Mouse (Mus musculus): ENCODE data around the gene Dhdh. TPM values are rescaled to one million over a fixed set of nuclear protein-coding genes. Genes with fewer than 3 reads are reported as not detected.
"Not testable (repeated sequence)": the region's sequence is repeated elsewhere in the genome, so short reads cannot be mapped to it uniquely, and the experiment has no call there.

Dhdh gene
- polyA plus RNA-seq, 1 experiment from 2014 or later: 3.0 TPM

DNA sequence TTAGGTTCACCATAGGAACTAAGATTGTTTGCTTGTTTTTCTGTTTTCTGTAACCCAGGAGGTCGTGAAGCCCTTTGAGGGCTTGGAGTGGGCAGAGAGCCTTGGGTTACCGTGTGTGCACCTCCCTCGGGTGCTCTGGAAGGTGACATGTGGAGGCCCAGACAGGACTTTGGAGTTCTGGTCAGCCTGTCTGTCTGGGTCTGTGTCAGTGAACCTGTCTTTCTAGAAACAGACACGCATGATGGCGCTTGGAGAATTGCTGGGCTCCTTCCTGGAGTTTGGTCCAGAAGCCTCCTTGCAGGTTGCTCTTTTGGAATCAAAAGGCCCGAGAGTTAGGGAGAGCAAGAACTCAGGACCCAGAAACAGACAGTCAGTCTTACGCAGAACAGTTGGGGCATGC lies 28.2 kb downstream of the Dhdh start:
- peaks cover 23% of the 10 kb centered on the region for H3K36me3 ChIP-seq (ENCODE audit: control insufficient read depth, insufficient read depth)
- H3K9ac ChIP-seq (replicated peaks; ENCODE audit: low read depth, low read length): peak overlapping the region; percentile 62
- no peaks in the 10 kb centered on the region for H3K27me3 ChIP-seq (replicated peaks; ENCODE audit: control insufficient read depth, insufficient read depth, low read length)
- peak overlapping the region; percentile 53 for H3K4me3 ChIP-seq (replicated peaks; ENCODE audit: low read length)
- H3K4me2 ChIP-seq (ENCODE audit: low read length): peak overlapping the region; percentile 56
- H3K27ac ChIP-seq (ENCODE audit: low read length): peak overlapping the region; percentile 85
- no peak for ATAC-seq
- no peaks in the 10 kb centered on the region for H3K9me3 ChIP-seq (ENCODE audit: control insufficient read depth, low read length)
- H3K4me1 ChIP-seq (replicated peaks; ENCODE audit: control insufficient read depth, insufficient read depth, low read length): peaks cover 34% of the 10 kb centered on the region
- WGBS: 74% methylated on average over 7 of the region's 7 CpGs

DNA sequence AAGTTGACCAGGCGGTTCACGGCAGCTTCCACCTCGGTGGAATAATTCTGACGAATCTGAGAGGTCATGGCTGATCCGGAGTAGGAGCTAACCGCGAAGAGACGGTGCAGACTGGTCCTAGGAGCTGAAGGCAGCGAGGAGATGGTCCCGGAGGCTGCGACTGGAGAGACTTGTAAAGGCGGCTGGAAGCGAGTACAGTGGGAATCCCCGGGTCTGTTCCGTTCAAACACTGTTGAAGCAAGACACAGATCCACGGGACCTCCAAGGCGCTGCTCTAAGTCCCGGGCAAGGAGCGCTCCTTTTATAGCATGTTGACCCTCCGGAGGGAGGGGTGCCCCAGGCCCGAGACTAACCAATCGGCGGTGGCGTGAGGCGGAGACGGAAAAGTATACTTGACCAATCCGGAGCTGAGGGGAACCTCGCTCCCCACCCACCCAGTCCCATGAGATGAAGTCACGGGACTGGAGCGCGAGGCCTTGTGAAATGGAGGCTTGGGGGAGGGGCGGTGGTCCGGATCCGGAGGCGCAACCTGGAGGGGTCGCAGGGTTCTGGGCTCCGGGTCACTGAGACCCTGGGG lies 29.0 kb downstream of the Dhdh start, which contains the start of gene Ftl1:
Gene Ftl1, minus strand, starts transcription at position 321 of the 577 bp plus-strand sequence.
- H3K27me3 ChIP-seq (replicated peaks; ENCODE audit: control insufficient read depth, insufficient read depth, low read length); H3K9me3 ChIP-seq (ENCODE audit: control insufficient read depth, low read length): not testable (repeated sequence)
- Histone ChIP-seq H3K36me3 (ENCODE audit: control insufficient read depth, insufficient read depth) (peaks cover 23% of the 10 kb centered on the region), H3K9ac (replicated peaks; ENCODE audit: low read depth, low read length) (peak within 1 kb of the TSS; percentile 88), H3K4me1 (replicated peaks; ENCODE audit: control insufficient read depth, insufficient read depth, low read length) (peaks cover 30% of the 10 kb centered on the region), H3K27ac (ENCODE audit: low read length) (peak within 1 kb of the TSS; percentile 97), H3K4me2 (ENCODE audit: low read length) (peak within 1 kb of the TSS; percentile 98), H3K4me3 (replicated peaks; ENCODE audit: low read length) (peak within 1 kb of the TSS; percentile 53)
- 0% methylated on average over 24 of the region's 37 CpGs for WGBS
- peak; percentile 96 for ATAC-seq

DNA sequence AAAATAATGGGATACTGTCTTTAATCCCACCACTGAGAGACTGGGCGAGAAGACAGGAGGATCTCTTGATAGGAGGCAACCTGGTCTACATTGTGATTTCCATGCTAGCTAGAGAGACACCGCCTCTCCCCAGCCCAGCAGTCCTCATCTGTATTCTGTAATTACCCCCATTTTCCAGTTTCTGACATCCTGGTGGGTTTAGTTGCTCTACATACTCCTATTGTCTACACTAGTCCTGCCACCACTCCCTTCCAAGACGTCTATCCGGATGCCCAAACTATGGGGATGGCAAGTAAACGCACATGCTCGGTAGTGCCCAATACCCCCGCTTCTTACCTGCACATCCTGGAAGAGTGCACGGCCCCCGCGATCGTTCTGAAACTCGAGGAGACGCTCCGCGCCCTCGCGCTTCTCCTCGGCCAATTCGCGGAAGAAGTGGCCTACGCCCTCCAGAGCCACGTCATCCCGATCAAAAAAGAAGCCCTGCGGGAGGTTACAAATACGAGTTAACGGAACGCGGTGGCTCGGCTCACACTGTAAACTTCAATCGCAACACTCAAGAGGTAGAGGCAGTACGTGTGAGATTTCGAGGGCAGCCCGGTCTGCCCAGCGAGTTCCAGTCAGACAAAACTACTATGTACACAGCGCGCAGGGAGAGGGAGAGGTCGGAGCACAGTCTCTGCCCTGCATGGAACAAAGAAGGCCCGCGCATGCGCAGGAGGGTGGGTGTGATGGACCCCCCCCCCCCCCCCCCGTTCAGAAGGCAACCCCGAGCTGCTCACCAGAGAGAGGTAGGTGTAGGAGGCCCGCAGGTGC lies 29.6 kb downstream of the Dhdh start:
- ATAC-seq: peak; percentile 78
- Histone ChIP-seq H3K36me3 (ENCODE audit: control insufficient read depth, insufficient read depth) (peaks cover 21% of the 10 kb centered on the region), H3K27ac (ENCODE audit: low read length) (peak overlapping the region; percentile 97), H3K4me1 (replicated peaks; ENCODE audit: control insufficient read depth, insufficient read depth, low read length) (peaks cover 30% of the 10 kb centered on the region), H3K27me3 (replicated peaks; ENCODE audit: control insufficient read depth, insufficient read depth, low read length) (no peaks in the 10 kb centered on the region), H3K4me2 (ENCODE audit: low read length) (peak overlapping the region; percentile 98), H3K9me3 (ENCODE audit: control insufficient read depth, low read length) (no peaks in the 10 kb centered on the region), H3K9ac (replicated peaks; ENCODE audit: low read depth, low read length) (peak overlapping the region; percentile 88), H3K4me3 (replicated peaks; ENCODE audit: low read length) (peak overlapping the region; percentile 53)
- under 1% methylated on average over 41 of the region's 43 CpGs for WGBS

DNA sequence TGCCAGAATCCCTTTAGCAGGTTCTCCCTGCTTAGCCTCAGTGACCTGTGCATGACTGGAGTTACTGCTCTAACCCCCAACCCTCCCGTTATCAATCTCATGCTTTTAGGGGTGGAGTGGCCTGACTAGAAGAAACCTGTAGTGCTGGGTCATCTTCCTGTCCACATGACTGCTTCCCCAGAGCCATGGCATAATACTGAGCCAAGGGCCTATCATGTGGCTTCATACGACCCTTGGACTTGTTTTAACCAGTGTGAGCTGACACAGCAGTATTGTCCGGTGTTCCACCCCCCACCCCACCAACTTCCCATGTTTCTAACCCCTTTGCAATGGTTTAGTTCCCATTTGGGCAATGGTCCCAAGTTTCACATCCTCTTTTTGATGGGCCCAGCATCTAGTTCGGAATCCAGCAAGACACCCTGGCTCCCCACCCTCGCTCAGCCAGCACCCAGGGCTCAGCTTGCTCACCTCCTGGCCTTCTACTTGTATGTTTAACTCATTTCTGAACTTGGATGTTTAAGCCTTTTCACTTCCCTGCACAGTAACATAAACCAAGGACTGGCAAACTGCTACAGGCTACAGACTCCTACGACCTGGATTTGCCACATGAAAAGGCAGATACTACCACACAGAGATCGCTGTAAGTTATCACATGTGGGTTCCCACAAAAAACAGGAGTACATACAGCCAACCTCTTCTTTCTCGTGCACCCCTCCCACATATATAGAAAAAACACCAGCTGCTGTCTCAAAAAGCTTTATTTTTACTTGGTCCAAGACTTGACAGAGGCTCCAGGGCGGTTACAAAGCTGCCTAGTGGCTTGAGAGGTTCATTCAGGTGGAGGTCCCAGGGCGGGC lies 31.2 kb downstream of the Dhdh start:
- ATAC-seq: no peak
- Histone ChIP-seq H3K36me3 (ENCODE audit: control insufficient read depth, insufficient read depth) (peaks cover 14% of the 10 kb centered on the region), H3K9ac (replicated peaks; ENCODE audit: low read depth, low read length) (peak overlapping the region; percentile 88)

DNA sequence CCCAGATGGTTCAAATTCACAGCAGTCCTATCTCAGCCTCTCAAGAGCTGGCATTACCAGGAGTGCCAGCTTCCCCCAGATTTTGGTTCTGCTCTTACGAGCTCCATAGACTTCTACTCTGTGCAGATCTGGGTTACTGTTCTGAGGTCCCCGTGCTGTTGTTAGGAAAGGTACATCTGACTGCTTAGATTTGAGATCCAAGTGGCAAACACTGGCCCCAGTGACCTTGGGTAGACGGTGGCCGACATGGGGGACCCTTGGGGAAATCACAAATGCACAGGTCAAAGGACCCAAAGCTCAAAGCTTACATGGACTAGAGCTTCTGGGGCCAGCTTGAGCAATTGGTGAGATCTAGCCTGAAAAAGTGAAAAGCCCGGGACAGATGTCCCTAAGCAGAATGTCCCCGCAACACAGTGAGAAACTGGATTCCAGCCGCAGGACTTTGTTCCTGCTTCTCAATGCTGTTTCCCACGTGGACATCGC lies 31.8 kb downstream of the Dhdh start:
- 56% methylated on average over 9 of the region's 9 CpGs for WGBS
- H3K9me3 ChIP-seq (ENCODE audit: control insufficient read depth, low read length): no peaks in the 10 kb centered on the region
- ATAC-seq: no peak
- H3K4me1 ChIP-seq (replicated peaks; ENCODE audit: control insufficient read depth, insufficient read depth, low read length): peaks cover 30% of the 10 kb centered on the region
- no peaks in the 10 kb centered on the region for H3K27me3 ChIP-seq (replicated peaks; ENCODE audit: control insufficient read depth, insufficient read depth, low read length)
- H3K36me3 ChIP-seq (ENCODE audit: control insufficient read depth, insufficient read depth): peaks cover 14% of the 10 kb centered on the region
- H3K27ac ChIP-seq (ENCODE audit: low read length): no peak overlapping the region
- H3K4me2 ChIP-seq (ENCODE audit: low read length): peak overlapping the region; percentile 98
- H3K9ac ChIP-seq (replicated peaks; ENCODE audit: low read depth, low read length): peak overlapping the region; percentile 7; the same call in 1 of the 2 replicates
- no peak overlapping the region; the same call in none of the 2 replicates for H3K4me3 ChIP-seq (replicated peaks; ENCODE audit: low read length)

More for the DNA sequence above, 31.2 kb downstream of the Dhdh start:
- H3K4me1 ChIP-seq (replicated peaks; ENCODE audit: control insufficient read depth, insufficient read depth, low read length): peaks cover 30% of the 10 kb centered on the region
- no peaks in the 10 kb centered on the region for H3K9me3 ChIP-seq (ENCODE audit: control insufficient read depth, low read length)
- 66% methylated on average over 9 of the region's 10 CpGs for WGBS
- H3K4me2 ChIP-seq (ENCODE audit: low read length): peak overlapping the region; percentile 98
- H3K4me3 ChIP-seq (replicated peaks; ENCODE audit: low read length): peak overlapping the region; percentile 53
- H3K27ac ChIP-seq (ENCODE audit: low read length): 0 out of 2 replicates have a peak overlapping the region, but pooled peaks have one; percentile 12
- H3K27me3 ChIP-seq (replicated peaks; ENCODE audit: control insufficient read depth, insufficient read depth, low read length): no peaks in the 10 kb centered on the region

DNA sequence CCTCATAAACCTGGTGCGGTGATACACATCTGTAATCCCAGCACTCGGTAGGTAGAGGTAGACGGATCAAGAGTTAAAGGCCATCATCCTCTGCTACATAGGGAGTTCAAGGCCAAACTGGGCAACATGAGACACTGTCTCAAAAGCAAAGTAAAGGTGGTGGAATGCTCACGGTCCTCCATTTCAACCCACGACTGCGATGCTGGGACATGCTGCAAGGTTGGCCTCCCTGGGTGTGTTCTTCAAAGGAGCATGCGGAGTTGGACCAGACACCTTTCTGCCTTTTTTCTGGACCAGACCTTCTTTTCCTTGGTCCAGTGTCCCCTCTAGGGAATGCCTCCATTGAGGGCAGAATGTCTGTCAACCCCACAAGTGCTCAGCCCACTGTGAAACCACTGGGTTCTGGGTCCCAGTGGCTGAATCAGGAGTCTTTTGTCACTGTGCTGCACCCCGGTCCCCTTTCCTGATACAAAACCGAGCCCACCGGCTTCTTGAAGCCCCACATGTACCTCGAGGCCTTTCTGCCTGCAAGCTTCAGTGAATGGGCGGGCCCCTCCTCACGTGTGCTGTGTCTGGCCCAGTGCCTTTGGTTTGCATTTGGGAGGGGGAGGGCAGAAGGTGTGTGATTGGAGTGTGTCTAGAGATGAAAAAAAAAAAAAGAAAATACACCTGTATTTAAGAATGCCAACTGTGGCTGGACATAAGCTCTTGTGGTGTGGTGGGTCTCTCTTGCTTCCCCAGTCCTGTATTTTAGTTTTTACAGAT lies 32.5 kb downstream of the Dhdh start:
- peaks cover 29% of the 10 kb centered on the region for H3K4me1 ChIP-seq (replicated peaks; ENCODE audit: control insufficient read depth, insufficient read depth, low read length)
- H3K9ac ChIP-seq (replicated peaks; ENCODE audit: low read depth, low read length): no peak overlapping the region
- H3K36me3 ChIP-seq (ENCODE audit: control insufficient read depth, insufficient read depth): peaks cover 14% of the 10 kb centered on the region
- ATAC-seq: no peak
- 73% methylated on average over 13 of the region's 13 CpGs for WGBS
- H3K9me3 ChIP-seq (ENCODE audit: control insufficient read depth, low read length): no peaks in the 10 kb centered on the region
- no peaks in the 10 kb centered on the region for H3K27me3 ChIP-seq (replicated peaks; ENCODE audit: control insufficient read depth, insufficient read depth, low read length)
- no peak overlapping the region for H3K4me3 ChIP-seq (replicated peaks; ENCODE audit: low read length)
- H3K27ac ChIP-seq (ENCODE audit: low read length): no peak overlapping the region
- no peak overlapping the region for H3K4me2 ChIP-seq (ENCODE audit: low read length)

DNA sequence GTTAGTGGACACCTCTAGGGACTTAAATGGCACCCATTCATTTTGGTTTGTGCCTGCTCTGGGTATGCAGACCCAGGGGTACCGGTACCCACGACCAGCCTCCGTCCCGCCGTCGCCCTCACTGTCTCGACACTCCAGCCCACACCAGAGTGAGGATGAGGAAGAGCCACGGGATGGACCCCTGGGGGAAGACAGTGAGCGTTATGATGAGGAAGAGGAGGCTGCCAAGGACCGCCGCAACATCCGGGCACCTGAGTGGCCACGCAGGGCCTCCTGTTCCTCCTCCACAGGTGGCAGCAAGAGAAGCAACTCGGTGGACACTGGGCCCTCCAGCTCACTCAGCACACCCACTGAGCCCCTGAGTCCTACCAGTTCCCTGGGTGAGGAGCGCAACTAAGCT lies 33.6 kb downstream of the Dhdh start:
- Histone ChIP-seq H3K27ac (ENCODE audit: low read length) (no peak overlapping the region), H3K27me3 (replicated peaks; ENCODE audit: control insufficient read depth, insufficient read depth, low read length) (no peaks in the 10 kb centered on the region), H3K4me3 (replicated peaks; ENCODE audit: low read length) (no peak overlapping the region), H3K4me1 (replicated peaks; ENCODE audit: control insufficient read depth, insufficient read depth, low read length) (peaks cover 18% of the 10 kb centered on the region), H3K9ac (replicated peaks; ENCODE audit: low read depth, low read length) (no peak overlapping the region), H3K36me3 (ENCODE audit: control insufficient read depth, insufficient read depth) (peaks cover 14% of the 10 kb centered on the region), H3K4me2 (ENCODE audit: low read length) (no peak overlapping the region), H3K9me3 (ENCODE audit: control insufficient read depth, low read length) (no peaks in the 10 kb centered on the region)
- 88% methylated on average over 15 of the region's 15 CpGs for WGBS
- no peak for ATAC-seq

DNA sequence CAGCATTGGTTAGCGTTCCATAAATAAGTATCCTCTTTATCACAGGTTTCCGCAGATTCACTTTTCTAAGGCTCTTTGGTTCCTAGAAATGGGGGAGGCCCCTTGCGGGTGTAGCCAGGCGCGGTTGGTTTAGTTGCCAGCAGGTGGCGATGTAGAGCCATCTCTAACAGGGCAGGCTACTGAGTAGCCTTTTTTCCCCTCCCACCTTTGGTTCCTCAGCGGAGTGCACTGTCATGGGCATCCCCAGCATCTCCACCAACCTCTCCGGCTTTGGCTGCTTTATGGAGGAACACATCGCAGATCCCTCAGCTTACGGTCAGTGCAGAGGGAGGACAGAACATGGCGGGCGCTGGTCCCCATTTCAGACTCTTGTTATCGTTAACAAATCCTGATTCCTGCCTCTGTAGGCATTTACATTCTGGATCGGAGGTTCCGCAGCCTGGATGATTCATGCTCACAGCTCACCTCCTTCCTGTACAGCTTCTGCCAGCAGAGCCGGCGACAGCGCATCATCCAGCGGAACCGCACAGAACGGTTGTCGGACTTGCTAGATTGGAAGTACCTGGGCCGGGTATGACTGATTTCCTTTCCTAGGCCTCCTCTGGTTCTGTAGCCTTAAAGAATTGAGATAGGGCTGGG lies 37.1 kb downstream of the Dhdh start:
- no peaks in the 10 kb centered on the region for H3K4me1 ChIP-seq (replicated peaks; ENCODE audit: control insufficient read depth, insufficient read depth, low read length)
- ATAC-seq: peak; percentile 79
- no peak overlapping the region for H3K4me3 ChIP-seq (replicated peaks; ENCODE audit: low read length)
- H3K27ac ChIP-seq (ENCODE audit: low read length): no peak overlapping the region
- 54% methylated on average over 23 of the region's 23 CpGs for WGBS
- no peaks in the 10 kb centered on the region for H3K9me3 ChIP-seq (ENCODE audit: control insufficient read depth, low read length)
- peaks cover 5% of the 10 kb centered on the region; the same call in 1 of the 2 replicates for H3K36me3 ChIP-seq (ENCODE audit: control insufficient read depth, insufficient read depth)
- H3K9ac ChIP-seq (replicated peaks; ENCODE audit: low read depth, low read length): no peak overlapping the region
- no peaks in the 10 kb centered on the region for H3K27me3 ChIP-seq (replicated peaks; ENCODE audit: control insufficient read depth, insufficient read depth, low read length)
- no peak overlapping the region for H3K4me2 ChIP-seq (ENCODE audit: low read length)

Data from forebrain, embryonic 16.5 days (tissue).